Mouse (Mus musculus) MN1 (cell line): ENCODE results near the gene Ankk1.

Source experiments
- DNase-seq: peaks from one replicate; pipeline ENCODE4 v3.0.0-alpha.2; 2016; ENCODE audit warnings: low spot score

The Ankk1 gene

GRCm38 (mm10) chr9:49426921-49427320 is at the start of gene Ankk1:
Gene Ankk1 (minus strand): TSS chr9:49427021.
- DNase-seq, result no peak

- no peak for DNase-seq
Observed at GRCm38 (mm10) chr9:49472126-49472525, 45.3 kb upstream of the Ankk1 start.

DNA sequence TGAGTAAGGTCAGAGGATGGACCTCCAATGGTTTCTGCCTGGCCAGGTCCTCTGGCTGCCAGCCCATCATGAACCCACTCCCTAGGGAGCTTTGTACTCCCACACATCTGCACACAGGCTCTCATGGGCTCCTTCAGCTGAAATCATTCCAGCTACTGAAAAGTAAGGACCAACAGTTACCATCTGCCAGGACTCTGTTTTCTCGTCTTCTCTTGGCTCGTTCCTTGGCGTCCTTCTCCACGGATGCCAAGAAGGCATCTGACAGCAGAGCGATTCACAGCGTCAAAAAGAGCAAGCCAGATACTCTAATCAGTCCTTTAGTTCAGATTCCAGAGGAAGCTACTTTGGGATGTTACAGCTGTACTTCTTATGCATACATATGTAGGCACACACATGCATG is 44.1 kb upstream of the Ankk1 start:
- DNase-seq, result no peak

DNA sequence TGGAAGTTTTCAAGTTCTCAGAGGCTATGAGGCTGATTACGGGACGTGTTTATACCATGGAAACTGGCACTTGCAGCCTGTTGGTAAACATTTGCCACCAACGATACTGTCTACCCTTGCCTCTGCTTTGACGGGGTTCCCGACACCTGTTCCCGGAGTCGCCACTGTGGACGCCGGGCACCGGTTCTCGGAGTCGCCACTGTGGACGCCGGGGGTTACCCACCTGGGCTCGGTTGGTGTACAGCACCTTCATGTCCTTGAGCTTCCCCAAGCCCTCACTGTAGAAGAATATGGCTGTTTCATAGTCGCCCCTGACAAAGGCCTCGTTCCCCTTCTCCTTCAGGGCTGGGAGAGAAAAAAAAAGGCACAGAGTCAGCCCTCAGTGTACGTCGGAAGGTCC is 43.2 kb upstream of the Ankk1 start:
- no peak for DNase-seq

- no peak for DNase-seq
Observed at GRCm38 (mm10) chr9:49456136-49456535, 29.3 kb upstream of the Ankk1 start.

DNA sequence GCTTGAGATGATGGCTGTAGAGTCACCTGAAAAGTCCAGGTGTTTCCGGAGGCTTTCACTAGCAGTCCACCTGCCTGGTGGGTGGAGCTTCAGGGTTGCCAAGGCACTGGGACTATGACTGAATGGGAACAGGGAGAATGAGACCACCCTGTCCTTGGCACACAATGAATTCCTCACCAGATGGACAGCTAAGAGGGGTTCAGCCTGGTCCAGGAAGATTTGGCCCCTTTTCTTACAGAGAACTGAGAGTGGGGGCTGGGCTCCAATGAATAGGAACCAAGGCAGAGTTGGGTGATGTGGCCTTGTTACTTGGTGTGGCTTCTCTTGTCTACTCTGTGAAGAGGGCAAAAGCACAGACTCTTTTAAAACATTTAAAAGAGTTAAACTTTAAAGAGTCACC is 25.6 kb upstream of the Ankk1 start:
- no peak for DNase-seq

DNA sequence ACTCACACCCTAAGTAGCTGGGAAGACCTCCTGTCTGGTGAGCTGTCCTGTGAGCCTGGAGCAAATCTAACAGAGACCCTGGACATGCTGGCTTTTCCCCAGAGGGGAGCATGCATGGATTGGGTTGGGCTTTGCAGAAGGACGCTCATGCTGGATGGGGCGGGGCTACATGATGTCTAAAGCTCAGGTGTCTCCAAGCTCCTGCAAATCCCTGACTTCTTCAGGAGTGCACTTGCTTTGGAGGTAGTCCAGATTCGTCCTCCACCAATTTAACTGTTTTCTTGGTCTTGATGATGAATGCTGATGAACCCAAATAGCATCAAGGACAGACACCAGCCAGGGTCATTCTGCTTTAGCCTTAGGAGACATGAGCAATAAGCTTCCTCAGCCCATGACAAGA is 23.7 kb upstream of the Ankk1 start:
- no peak for DNase-seq

DNA sequence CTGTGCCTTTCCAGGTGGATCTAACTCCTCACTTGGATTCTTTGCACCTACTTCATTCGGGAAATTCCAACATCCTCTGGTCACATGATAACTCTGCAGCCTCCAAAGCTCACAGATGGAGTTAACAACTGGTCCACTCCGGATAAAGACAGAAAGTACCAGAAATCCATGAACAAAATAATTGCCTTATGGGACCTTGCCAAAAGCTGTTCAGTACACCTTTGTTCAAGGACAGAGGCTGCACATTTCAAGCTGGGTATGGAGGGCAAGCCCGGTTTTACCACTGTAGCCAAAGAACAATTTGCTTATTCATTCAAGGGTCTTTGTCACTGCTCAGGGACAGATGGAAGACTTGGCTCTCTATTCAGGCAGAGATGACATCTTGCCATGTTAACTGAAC is 15.8 kb upstream of the Ankk1 start:
- no peak for DNase-seq

GRCm38 (mm10) chr9:49427478-49427877 is 657 bp upstream of the Ankk1 start:
- no peak for DNase-seq

DNA sequence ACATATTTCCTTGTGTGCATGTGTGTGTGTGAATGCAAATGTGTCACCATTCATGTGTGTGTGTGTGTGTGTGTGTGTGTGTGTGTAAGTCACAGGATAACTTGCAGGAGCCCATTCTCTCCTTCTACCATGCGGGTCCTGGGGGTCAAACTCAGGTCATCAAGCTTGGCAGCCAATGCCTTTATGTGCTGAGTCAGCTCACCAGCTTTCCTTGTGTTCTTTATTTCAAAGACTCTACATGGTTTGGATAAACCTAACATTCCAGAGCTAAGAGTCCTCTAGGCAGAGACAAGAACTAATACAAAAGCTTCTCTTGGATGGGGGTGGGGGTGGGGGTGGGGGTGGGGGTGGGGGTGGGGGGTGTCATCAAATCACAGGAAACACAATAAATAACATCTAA is 1.2 kb downstream of the Ankk1 start:
- no peak for DNase-seq

GRCm38 (mm10) chr9:49423866-49424265 is 3.0 kb downstream of the Ankk1 start:
- DNase-seq, result no peak

GRCm38 (mm10) chr9:49410621-49411020 is 16.2 kb downstream of the Ankk1 start:
- no peak for DNase-seq

DNA sequence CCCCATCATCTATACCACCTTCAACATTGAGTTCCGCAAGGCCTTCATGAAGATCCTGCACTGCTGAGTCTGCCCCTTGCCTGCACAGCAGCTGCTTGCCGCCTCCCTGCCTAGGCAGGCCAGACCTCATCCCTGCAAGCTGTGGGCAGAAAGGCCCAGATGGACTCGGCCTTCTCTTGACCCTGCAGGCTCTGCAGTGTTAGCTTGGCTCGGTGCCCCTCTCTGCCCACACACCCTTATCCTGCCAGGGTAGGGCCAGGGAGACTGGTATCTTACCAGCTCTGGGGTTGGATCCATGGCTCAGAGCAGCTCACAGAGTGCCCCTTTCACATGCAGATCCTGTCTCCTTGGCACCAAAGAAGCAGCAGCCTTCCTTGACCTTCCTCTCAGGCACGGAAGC is 19.8 kb downstream of the Ankk1 start:
- DNase-seq, result no peak

GRCm38 (mm10) chr9:49403711-49404110 is 23.1 kb downstream of the Ankk1 start:
- no peak for DNase-seq

DNA sequence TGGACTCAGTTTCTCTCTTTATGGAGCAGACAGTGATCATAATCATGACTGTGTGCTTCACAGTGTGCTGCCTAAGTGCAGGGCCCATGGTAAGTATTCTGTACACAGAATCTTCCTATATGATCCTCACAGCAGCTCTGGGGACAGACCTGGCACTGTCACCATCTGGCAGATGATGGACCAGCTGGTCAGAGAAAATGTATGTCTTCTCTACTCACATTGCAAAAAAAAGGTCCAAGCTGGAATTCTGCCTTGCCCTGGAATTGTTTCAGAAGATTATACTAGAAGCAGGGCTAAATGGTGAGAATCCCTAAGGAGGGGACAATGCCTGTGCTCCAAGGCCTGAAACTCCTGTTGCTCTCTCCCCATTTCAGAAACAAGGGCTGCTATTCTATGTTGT is 30.8 kb downstream of the Ankk1 start:
- no peak for DNase-seq

GRCm38 (mm10) chr9:49392242-49392641 is 34.6 kb downstream of the Ankk1 start:
- DNase-seq, result no peak

- DNase-seq, result no peak
Observed at GRCm38 (mm10) chr9:49386119-49386518, 40.7 kb downstream of the Ankk1 start.

DNA sequence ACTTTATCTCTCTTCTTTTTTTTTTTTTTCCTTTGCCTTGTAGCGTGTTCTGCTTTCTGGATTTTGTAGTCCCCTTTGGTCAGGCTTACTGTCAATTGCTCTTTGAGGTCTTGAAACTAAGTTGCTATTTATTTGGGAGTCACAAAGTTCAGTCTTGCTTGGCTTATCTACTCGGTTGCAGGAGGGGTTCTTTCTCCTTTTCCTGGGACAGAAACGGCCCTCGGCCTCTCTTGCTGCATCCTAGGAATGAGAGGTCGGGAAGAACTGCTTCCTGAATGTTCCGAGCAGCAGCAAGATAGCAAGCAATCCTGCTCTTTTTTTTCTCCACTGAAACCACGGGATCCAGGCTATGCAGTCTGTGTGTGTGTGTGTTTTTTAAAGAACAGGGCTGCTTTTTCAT is 41.5 kb downstream of the Ankk1 start:
- DNase-seq, result no peak

DNA sequence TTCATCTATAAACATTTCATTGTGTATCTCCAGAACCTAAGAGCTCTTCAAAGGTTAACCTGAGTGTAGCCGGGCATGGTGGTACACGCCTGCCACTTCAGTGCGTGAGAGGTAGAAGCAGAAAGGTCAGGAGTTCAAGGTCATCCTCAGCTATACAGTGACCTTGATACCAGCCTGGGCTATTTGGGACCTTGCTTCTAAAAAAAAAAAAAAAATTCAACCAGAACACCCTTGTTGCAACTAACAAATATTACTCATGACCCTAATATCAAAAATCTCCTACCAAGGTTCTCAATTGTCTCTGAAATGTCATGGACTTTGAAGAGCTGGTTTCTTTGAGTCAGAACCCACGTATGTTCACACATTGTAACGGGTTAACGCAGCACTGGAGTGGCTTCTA is 42.0 kb downstream of the Ankk1 start:
- no peak for DNase-seq

DNA sequence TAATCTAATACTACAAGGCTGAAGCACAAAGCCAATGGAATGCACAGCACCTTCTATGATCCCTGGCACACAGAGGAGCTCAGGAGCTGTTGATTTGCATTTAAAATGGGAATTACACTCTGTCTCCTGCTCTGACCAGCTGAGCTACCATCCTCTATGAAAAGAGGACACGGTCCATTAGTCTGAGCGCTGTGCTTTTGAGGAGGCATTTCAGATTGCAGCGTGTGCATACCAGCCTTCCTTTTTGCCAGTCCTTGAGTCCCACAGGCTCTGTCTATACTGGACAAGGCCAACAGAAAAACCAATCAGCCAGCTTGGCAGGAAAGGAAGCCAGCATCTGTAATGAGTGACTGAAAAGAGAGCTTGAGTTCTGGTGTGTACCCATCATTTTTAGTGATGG is 42.8 kb downstream of the Ankk1 start:
- DNase-seq, result no peak

- DNase-seq, result no peak
Observed at GRCm38 (mm10) chr9:49379962-49380361, 46.9 kb downstream of the Ankk1 start.

DNA sequence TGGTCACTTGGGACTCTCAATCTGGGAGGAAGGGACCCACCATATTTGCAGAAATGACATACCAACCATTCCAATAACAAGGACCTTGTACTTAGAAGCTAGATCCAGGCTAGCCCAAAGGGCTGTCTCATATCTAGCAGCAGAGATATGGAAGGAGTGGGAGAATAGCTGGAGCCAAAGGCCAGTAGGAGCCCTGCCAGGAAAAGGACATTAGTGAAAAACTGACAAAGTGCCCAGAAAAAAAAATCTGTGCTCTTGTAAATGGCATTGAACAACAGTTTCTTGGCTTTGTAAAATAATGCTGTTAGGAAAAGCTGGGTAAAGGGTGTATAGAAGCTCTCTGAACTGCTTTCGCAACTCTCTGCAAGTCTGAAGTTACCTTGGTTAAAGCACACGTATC is 52.9 kb downstream of the Ankk1 start:
- DNase-seq, result no peak

DNA sequence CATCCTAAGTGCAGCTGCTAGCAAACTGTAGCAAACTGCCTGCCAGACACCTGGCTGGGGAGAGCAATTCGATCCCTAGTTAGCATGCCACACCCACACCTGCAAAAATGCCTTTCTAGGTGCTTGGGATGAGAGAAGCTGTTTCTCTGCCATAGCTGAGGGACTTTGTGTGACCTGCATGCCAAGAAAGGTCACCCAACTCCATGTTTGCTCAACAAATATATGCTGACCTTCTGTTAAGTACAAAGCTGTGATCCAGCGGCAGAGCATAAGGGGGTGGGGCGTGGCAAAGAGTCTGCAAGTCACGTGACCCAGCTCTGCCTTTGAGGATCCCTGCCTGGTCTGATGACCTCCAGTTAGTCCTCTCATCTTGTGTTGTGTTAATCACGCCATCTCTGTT is 61.1 kb downstream of the Ankk1 start:
- DNase-seq, result no peak
